Mouse (Mus musculus): ENCODE results near the gene Lipk. TPM values are rescaled to one million over a fixed set of nuclear protein-coding genes. Genes with fewer than 3 reads are reported as not detected.

Lipk gene
- not detected in 2 replicates for total RNA-seq (2014; fragmentation: Nextera tagmentation)
- total RNA-seq (2017) = 0.05 TPM in 1 of 2 replicates, not detected in the other
- polyA plus RNA-seq (2012) = not detected in 2 replicates

DNA sequence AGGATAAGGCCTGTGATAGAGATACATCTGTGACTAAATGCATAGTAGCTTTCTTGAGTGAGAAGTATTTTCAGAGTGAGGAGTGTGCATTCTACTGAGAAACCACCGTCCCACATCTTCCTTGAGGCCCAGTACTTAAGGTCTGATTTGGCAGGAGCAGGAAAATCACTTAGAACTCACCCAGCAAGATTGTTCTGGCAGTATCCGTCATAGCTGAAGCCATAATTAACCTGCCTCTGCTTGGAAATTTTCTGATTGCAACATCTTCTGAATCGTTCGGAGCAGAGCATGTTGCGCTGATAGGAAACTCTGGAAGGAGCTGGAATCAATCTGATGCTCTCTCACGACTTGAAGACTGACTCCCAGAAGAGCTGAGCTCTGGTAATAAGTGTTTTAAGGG is at the start of gene Lipk:
TSS of gene Lipk (plus strand) at position 289 of the 400 bp plus-strand sequence.
- Histone ChIP-seq H3K4me3 (ENCODE audit: low read depth, low read length) (no peak within 1 kb of the TSS), H3K4me1 (ENCODE audit: insufficient read depth, low read depth, low read length) (no peaks in the 10 kb centered on the region), H3K27me3 (ENCODE audit: insufficient read depth, low read length) (no peaks in the 10 kb centered on the region), H3K36me3 (replicated peaks) (no peaks in the 10 kb centered on the region), H3K9me3 (replicated peaks) (no peaks in the 10 kb centered on the region)
- DNase-seq (ENCODE audit: low spot score) = no peak
- no peak for ATAC-seq (ENCODE audit: extremely low read depth, insufficient number of reproducible peaks, low FRiP score, poor library complexity, severe bottlenecking)
- no peak for TF ChIP-seq GATA2 (IDR thresholded peaks at IDR 0.05; ENCODE audit: borderline replicate concordance, low read depth, low read length)
- no peak for TF ChIP-seq GATA1 (IDR thresholded peaks at IDR 0.05; ENCODE audit: borderline replicate concordance, low read length)
- no peak for TF ChIP-seq TAL1 (conservative IDR thresholded peaks at IDR 0.05; ENCODE audit: low read depth, low read length)
- no peak for TF ChIP-seq POLR2AphosphoS5 (IDR thresholded peaks at IDR 0.05; ENCODE audit: insufficient replicate concordance, low read depth, low read length)
- no peak for TF ChIP-seq CTCF (IDR thresholded peaks at IDR 0.05; ENCODE audit: low read depth, low read length)

DNA sequence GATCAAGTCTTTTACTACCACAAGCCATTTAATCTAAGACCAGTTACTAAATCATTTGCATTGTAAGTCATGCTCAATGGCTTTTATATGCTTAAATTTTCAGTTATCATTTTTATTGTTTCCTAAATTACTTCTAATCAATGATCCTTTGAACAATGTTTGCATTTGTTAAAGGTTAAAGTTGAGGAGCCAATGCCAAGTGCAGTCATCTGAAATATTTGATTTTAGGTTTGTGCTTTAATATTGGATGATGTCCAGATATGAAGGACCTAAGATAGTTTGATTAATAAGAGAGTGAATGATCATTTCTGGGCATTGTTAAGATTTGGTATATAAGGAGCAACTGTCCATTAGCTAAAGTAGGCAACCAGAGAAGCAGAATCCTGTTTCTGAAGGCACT is 47.2 kb upstream of the Lipk start, which contains the start of gene Lipf:
TSS of gene Lipf (plus strand) at position 301 of the 400 bp plus-strand sequence.
- H3K9me3 ChIP-seq (replicated peaks) = no peaks in the 10 kb centered on the region
- TF ChIP-seq CTCF (IDR thresholded peaks at IDR 0.05; ENCODE audit: low read depth, low read length) (no peak), TAL1 (conservative IDR thresholded peaks at IDR 0.05; ENCODE audit: low read depth, low read length) (no peak), GATA1 (IDR thresholded peaks at IDR 0.05; ENCODE audit: borderline replicate concordance, low read length) (no peak), GATA2 (IDR thresholded peaks at IDR 0.05; ENCODE audit: borderline replicate concordance, low read depth, low read length) (no peak), POLR2AphosphoS5 (IDR thresholded peaks at IDR 0.05; ENCODE audit: insufficient replicate concordance, low read depth, low read length) (no peak)
- H3K4me1 ChIP-seq (ENCODE audit: insufficient read depth, low read depth, low read length) = no peaks in the 10 kb centered on the region
- DNase-seq (ENCODE audit: low spot score) (no peak), ATAC-seq (ENCODE audit: extremely low read depth, insufficient number of reproducible peaks, low FRiP score, poor library complexity, severe bottlenecking) (no peak)
- H3K4me3 ChIP-seq (ENCODE audit: low read depth, low read length) = no peak within 1 kb of the TSS
- no peaks in the 10 kb centered on the region for H3K36me3 ChIP-seq (replicated peaks)
- H3K27me3 ChIP-seq (ENCODE audit: insufficient read depth, low read length) = no peaks in the 10 kb centered on the region

DNA sequence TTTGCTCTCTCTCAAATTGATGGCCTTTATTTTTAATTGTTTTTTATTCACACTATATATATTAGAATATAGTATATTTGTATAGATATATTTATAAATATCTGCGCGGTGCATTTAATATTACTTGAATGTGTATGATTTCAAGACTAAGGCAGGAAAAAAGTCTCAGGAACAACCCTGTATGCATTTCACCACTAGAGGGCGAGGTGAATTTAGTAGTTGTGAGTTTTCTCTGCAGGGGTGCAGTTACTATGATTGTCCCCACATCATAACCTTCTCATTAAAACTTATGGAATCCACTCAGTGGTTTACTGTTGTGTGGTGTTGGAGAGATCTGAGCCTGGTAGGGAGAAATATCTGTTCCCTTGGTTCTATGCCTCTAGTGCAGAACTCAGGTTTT is 29.1 kb upstream of the Lipk start:
- DNase-seq (ENCODE audit: low spot score) = no peak
- Histone ChIP-seq H3K9me3 (replicated peaks) (no peaks in the 10 kb centered on the region), H3K4me1 (ENCODE audit: insufficient read depth, low read depth, low read length) (no peaks in the 10 kb centered on the region), H3K27me3 (ENCODE audit: insufficient read depth, low read length) (no peaks in the 10 kb centered on the region), H3K4me3 (ENCODE audit: low read depth, low read length) (no peak overlapping the region), H3K36me3 (replicated peaks) (no peaks in the 10 kb centered on the region)
- TF ChIP-seq CTCF (IDR thresholded peaks at IDR 0.05; ENCODE audit: low read depth, low read length) (0 out of 2 replicates have a peak, but pooled peaks have one; percentile 14), POLR2AphosphoS5 (IDR thresholded peaks at IDR 0.05; ENCODE audit: insufficient replicate concordance, low read depth, low read length) (no peak), GATA2 (IDR thresholded peaks at IDR 0.05; ENCODE audit: borderline replicate concordance, low read depth, low read length) (no peak), TAL1 (conservative IDR thresholded peaks at IDR 0.05; ENCODE audit: low read depth, low read length) (no peak)
- no peak for ATAC-seq (ENCODE audit: extremely low read depth, insufficient number of reproducible peaks, low FRiP score, poor library complexity, severe bottlenecking)

DNA sequence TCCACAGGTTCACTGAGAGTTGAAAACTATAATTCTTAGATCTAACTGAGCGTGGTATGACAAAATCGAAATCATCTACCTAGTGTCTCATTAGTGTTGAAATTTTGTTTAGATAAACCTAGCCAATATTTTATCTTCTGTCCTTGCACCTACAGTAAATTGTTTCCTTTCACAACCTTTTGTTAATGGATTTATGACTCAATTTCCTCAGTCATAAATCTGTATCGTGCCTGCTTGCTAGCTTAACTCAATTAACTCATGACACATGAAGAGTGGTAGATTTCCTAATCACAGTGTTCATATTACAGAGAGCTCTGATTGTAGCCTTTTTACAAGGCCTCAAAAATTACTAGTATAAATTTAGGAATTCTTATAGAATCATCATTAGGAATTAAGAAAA is 25.0 kb upstream of the Lipk start:
- no peaks in the 10 kb centered on the region for H3K4me1 ChIP-seq (ENCODE audit: insufficient read depth, low read depth, low read length)
- TF ChIP-seq POLR2AphosphoS5 (IDR thresholded peaks at IDR 0.05; ENCODE audit: insufficient replicate concordance, low read depth, low read length) (no peak), TAL1 (conservative IDR thresholded peaks at IDR 0.05; ENCODE audit: low read depth, low read length) (no peak), CTCF (IDR thresholded peaks at IDR 0.05; ENCODE audit: low read depth, low read length) (no peak), GATA1 (IDR thresholded peaks at IDR 0.05; ENCODE audit: borderline replicate concordance, low read length) (no peak), GATA2 (IDR thresholded peaks at IDR 0.05; ENCODE audit: borderline replicate concordance, low read depth, low read length) (no peak)
- no peak for ATAC-seq (ENCODE audit: extremely low read depth, insufficient number of reproducible peaks, low FRiP score, poor library complexity, severe bottlenecking)
- no peaks in the 10 kb centered on the region for H3K36me3 ChIP-seq (replicated peaks)
- H3K27me3 ChIP-seq (ENCODE audit: insufficient read depth, low read length) = no peaks in the 10 kb centered on the region
- no peaks in the 10 kb centered on the region for H3K9me3 ChIP-seq (replicated peaks)
- no peak for DNase-seq (ENCODE audit: low spot score)
- no peak overlapping the region for H3K4me3 ChIP-seq (ENCODE audit: low read depth, low read length)

DNA sequence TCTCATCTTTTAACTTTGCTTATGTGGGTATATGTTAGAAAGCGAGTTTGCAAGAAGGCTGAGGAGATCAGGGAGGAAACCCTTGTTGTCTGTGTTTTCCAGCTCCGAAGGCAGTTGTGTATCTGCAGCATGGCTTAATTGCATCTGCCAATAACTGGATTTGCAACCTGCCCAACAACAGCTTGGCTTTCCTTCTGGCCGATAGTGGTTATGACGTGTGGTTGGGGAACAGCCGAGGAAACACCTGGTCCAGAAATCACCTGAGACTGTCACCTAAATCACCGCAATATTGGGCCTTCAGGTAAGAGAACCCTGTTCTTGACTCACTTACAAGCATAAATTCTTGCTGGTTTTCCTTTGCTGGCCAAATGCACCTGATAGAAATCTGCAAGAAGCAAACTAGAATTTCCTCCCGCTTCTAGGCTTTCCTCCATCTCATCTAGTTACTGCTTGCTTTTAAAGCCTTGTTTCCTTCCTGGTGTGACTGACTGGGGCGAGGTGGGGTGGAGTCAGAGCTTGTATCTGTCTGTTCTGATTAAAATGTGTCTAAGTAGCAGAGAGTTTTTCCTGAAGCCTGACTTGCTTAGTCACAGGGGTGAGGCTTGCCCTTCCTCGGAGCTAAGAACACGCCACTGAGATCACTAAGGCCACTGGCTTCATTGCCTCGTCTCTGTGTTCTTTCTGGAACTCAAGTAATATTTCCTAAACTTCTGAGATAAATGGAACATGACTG is 13.5 kb downstream of the Lipk start:
- no peaks in the 10 kb centered on the region for H3K9me3 ChIP-seq (replicated peaks)
- H3K27me3 ChIP-seq (ENCODE audit: insufficient read depth, low read length) = no peaks in the 10 kb centered on the region
- H3K4me3 ChIP-seq (ENCODE audit: low read depth, low read length) = no peak overlapping the region
- no peak for ATAC-seq (ENCODE audit: extremely low read depth, insufficient number of reproducible peaks, low FRiP score, poor library complexity, severe bottlenecking)
- no peak for DNase-seq (ENCODE audit: low spot score)
- no peaks in the 10 kb centered on the region for H3K4me1 ChIP-seq (ENCODE audit: insufficient read depth, low read depth, low read length)
- H3K36me3 ChIP-seq (replicated peaks) = no peaks in the 10 kb centered on the region
- TF ChIP-seq GATA2 (IDR thresholded peaks at IDR 0.05; ENCODE audit: borderline replicate concordance, low read depth, low read length) (no peak), GATA1 (IDR thresholded peaks at IDR 0.05; ENCODE audit: borderline replicate concordance, low read length) (no peak), TAL1 (conservative IDR thresholded peaks at IDR 0.05; ENCODE audit: low read depth, low read length) (no peak), CTCF (IDR thresholded peaks at IDR 0.05; ENCODE audit: low read depth, low read length) (no peak), POLR2AphosphoS5 (IDR thresholded peaks at IDR 0.05; ENCODE audit: insufficient replicate concordance, low read depth, low read length) (no peak)

DNA sequence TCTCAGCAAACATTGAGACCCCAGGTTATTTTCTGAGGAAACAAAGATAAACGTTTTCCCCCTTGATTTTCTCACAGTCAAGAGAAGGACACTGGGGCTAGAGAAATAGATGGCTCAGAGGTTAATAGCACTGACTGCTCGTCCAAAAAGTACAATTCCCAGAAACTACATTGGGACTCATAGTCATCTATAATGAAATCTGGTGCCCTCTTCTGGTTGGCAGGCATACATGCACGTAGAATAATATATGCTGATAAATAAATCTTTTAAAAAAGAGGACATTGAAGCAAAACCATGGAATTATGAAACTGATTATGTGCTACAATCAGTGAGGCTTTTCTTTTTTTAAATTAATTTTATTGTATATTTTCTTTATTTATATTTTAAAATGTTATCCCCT is 14.7 kb downstream of the Lipk start:
- no peak for ATAC-seq (ENCODE audit: extremely low read depth, insufficient number of reproducible peaks, low FRiP score, poor library complexity, severe bottlenecking)
- no peaks in the 10 kb centered on the region for H3K9me3 ChIP-seq (replicated peaks)
- no peak overlapping the region for H3K4me3 ChIP-seq (ENCODE audit: low read depth, low read length)
- H3K36me3 ChIP-seq (replicated peaks) = no peaks in the 10 kb centered on the region
- no peaks in the 10 kb centered on the region for H3K4me1 ChIP-seq (ENCODE audit: insufficient read depth, low read depth, low read length)
- TF ChIP-seq GATA2 (IDR thresholded peaks at IDR 0.05; ENCODE audit: borderline replicate concordance, low read depth, low read length) (no peak), GATA1 (IDR thresholded peaks at IDR 0.05; ENCODE audit: borderline replicate concordance, low read length) (no peak)
- H3K27me3 ChIP-seq (ENCODE audit: insufficient read depth, low read length) = no peaks in the 10 kb centered on the region
- DNase-seq (ENCODE audit: low spot score) = no peak

All from G1E (cell line).